Mouse (Mus musculus) bone marrow, adult 2 months (tissue): ENCODE data around the gene Med13. TPM values are rescaled to one million over a fixed set of nuclear protein-coding genes. Genes with fewer than 3 reads are reported as not detected.
A peak's percentile ranks its signal among the peaks of the same experiment; 100 is the strongest.

ENCODE experiments used
- H3K27ac ChIP-seq: fragments of 200-500 bp; 2 replicates; pipeline ENCODE4 v1.5.1; 2012; ENCODE audit warnings: low read depth, mild to moderate bottlenecking, control low read depth, inconsistent platforms, low read length; ENCODE audit not compliant: control insufficient read depth, poor library complexity, insufficient read depth
- H3K4me1 ChIP-seq: fragments of 200-500 bp; 2 replicates; pipeline ENCODE4 v1.6.1; 2011; ENCODE audit warnings: low read length; ENCODE audit not compliant: control insufficient read depth, insufficient read depth
- H3K4me3 ChIP-seq: fragments of 200-500 bp; replicated peaks from 2 replicates; pipeline ENCODE3; 2011; ENCODE audit warnings: mild to moderate bottlenecking, low read depth, low read length, control low read depth; ENCODE audit not compliant: control insufficient read depth
- CTCF ChIP-seq: fragments of 200-500 bp; IDR thresholded peaks from 2 replicates; pipeline ENCODE4 v1.5.1; 2011; ENCODE audit warnings: low read length, control low read depth; ENCODE audit not compliant: control insufficient read depth, insufficient read depth
- POLR2A ChIP-seq: fragments of 200-500 bp; IDR thresholded peaks from 2 replicates; pipeline ENCODE4 v1.6.1; 2011; ENCODE audit warnings: low read depth, mild to moderate bottlenecking, control low read depth, low read length, borderline replicate concordance; ENCODE audit not compliant: control insufficient read depth
- WGBS: fragments of 180-500 bp; shearing (Covaris S2); methylation state at CpG from one replicate; pipeline ENCODE4 v1.1.7; 2018; 5-methylcytosine and 5-hydroxymethylcytosine counted together
- polyA plus RNA-seq: library from polyadenylated mRNA; stranded (reverse); fragments of >200 nt; gene quantifications from 2 replicates; pipeline ENCODE4 v1.2.4, GENCODE M21; 2011; ENCODE audit warnings: low replicate concordance; ENCODE audit not compliant: missing spikeins, insufficient read depth, insufficient read length

The Med13 gene
- polyA plus RNA-seq, 1 experiment, result 35.6 TPM

GRCm38 (mm10) chr11:86395100-86395499 lies 37.7 kb upstream of the Med13 start:
- peaks cover 5% of the 10 kb centered on the region; the same call in 1 of the 2 replicates for H3K4me1 ChIP-seq
- no peak overlapping the region for H3K4me3 ChIP-seq
- H3K27ac ChIP-seq, result no peak overlapping the region
- WGBS, result 65% methylated on average over 4 of the region's 4 CpGs
- TF ChIP-seq CTCF, result no peak
- no peak for TF ChIP-seq POLR2A

- H3K4me3 ChIP-seq, result no peak overlapping the region
- TF ChIP-seq POLR2A, result no peak
- no peak for TF ChIP-seq CTCF
- H3K4me1 ChIP-seq, result peaks cover 1% of the 10 kb centered on the region; the same call in 1 of the 2 replicates
- 87% methylated on average over 7 of the region's 7 CpGs for WGBS
- H3K27ac ChIP-seq, result no peak overlapping the region
Measured at GRCm38 (mm10) chr11:86391687-86392086, 34.3 kb upstream of the Med13 start.

DNA sequence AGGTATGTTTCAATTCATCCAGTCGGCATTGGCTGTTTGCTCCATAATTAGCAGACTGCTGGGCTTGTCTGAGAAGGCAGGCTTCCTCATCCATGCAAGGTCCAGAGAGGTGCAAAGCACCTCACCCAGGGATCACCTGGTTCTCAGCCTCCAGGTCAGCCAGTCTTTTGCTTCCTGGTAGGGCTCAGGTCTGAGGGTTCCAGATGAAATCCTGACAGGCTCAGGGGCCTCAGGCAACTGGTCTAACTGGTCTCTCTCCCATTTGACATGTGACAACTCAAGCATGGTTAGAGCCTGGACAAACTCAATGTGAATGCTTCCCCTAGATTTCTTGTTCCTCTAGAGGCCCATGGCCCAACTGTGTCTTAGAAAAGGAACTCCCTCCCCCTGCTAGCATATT lies 32.9 kb upstream of the Med13 start:
- H3K4me3 ChIP-seq, result no peak overlapping the region
- H3K27ac ChIP-seq, result no peak overlapping the region
- WGBS, result 77% methylated on average over 1 of the region's 1 CpGs
- peaks cover 2% of the 10 kb centered on the region; the same call in 1 of the 2 replicates for H3K4me1 ChIP-seq
- no peak for TF ChIP-seq POLR2A
- no peak for TF ChIP-seq CTCF

GRCm38 (mm10) chr11:86389506-86389905 lies 32.1 kb upstream of the Med13 start:
- whole genome bisulfite sequencing, result 54% methylated on average over 4 of the region's 4 CpGs
- Histone ChIP-seq H3K4me3 (no peak overlapping the region), H3K27ac (no peak overlapping the region), H3K4me1 (peaks cover 2% of the 10 kb centered on the region; the same call in 1 of the 2 replicates)
- no peak for TF ChIP-seq POLR2A
- TF ChIP-seq CTCF, result no peak

- no peak overlapping the region for H3K4me3 ChIP-seq
- TF ChIP-seq POLR2A (no peak), CTCF (no peak)
- H3K27ac ChIP-seq, result no peak overlapping the region
- H3K4me1 ChIP-seq, result peaks cover 2% of the 10 kb centered on the region; the same call in 1 of the 2 replicates
- 54% methylated on average over 13 of the region's 13 CpGs for whole genome bisulfite sequencing
Measured at GRCm38 (mm10) chr11:86388821-86389480, 31.5 kb upstream of the Med13 start.

GRCm38 (mm10) chr11:86387121-86387893 lies 29.9 kb upstream of the Med13 start:
- 77% methylated on average over 9 of the region's 9 CpGs for WGBS
- Histone ChIP-seq H3K27ac (no peak overlapping the region), H3K4me3 (no peak overlapping the region), H3K4me1 (peaks cover 2% of the 10 kb centered on the region; the same call in 1 of the 2 replicates)
- TF ChIP-seq POLR2A (no peak), CTCF (no peak)

GRCm38 (mm10) chr11:86386576-86386975 lies 29.2 kb upstream of the Med13 start:
- WGBS, result 81% methylated on average over 10 of the region's 10 CpGs
- TF ChIP-seq POLR2A (no peak), CTCF (no peak)
- Histone ChIP-seq H3K4me3 (no peak overlapping the region), H3K4me1 (peaks cover 2% of the 10 kb centered on the region; the same call in 1 of the 2 replicates), H3K27ac (peak overlapping the region; percentile 48; the same call in 1 of the 2 replicates)

DNA sequence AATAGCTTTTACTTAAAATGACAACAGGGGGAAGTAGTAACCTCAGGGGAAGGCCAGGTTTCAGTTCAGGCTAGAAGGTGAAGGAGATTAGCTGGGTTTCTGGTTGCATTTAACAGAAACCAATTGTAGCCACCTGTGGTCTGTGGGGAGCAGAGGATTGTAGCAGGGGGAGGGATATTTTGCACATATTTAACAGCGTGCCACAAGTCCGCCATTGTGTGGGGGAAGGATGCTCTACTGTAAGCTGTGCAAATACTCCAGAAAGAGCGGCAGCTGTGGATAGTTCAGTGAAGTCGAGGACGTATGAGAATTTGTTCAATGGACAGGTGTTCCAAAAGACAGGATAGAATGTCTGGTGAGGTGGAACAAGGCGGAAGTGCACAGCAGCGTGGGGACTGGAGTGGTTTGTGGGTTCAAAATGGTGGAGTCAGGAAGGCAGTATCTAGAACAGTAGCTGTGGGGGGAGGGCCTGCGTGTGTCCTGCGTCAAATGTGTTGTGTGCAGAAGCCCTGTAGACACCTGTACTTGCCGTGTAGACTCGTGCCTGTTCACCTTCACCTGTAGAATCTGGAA lies 28.4 kb upstream of the Med13 start:
- 27% methylated on average over 11 of the region's 11 CpGs for WGBS
- Histone ChIP-seq H3K4me1 (peaks cover 2% of the 10 kb centered on the region; the same call in 1 of the 2 replicates), H3K4me3 (peak overlapping the region; percentile 17), H3K27ac (peak overlapping the region; percentile 67)
- TF ChIP-seq POLR2A, result no peak
- TF ChIP-seq CTCF, result no peak
